Mouse (Mus musculus) lung, embryonic 14.5 days (tissue): ENCODE measurements around the gene Catsper3. TPM values are rescaled to one million over a fixed set of nuclear protein-coding genes. Genes with fewer than 3 reads are reported as not detected.

Source experiments
- ATAC-seq: fragments of 200-750 bp; cut with Nextera tagmentation; 2 replicates; pipeline ENCODE4 v1.8.0; 2017; ENCODE audit warnings: mild to moderate bottlenecking, moderate TSS enrichment, moderate library complexity; ENCODE audit not compliant: insufficient read depth
- DNase-seq: peaks from one replicate; pipeline ENCODE4 v3.0.0-alpha.2; 2015
- H3K27ac ChIP-seq: fragments of 300-500 bp; sonication (generic); 2 replicates; pipeline ENCODE4 v1.5.1; 2014; ENCODE audit warnings: low read depth, mild to moderate bottlenecking, moderate library complexity
- H3K27me3 ChIP-seq: fragments of 300-500 bp; sonication (generic); 2 replicates; pipeline ENCODE4 v1.6.1; 2014; ENCODE audit warnings: low read length, control low read depth; ENCODE audit not compliant: insufficient read depth
- H3K36me3 ChIP-seq: fragments of 300-500 bp; sonication (generic); 2 replicates; pipeline ENCODE4 v1.6.1; 2014; ENCODE audit warnings: control low read depth; ENCODE audit not compliant: insufficient read depth
- H3K4me1 ChIP-seq: fragments of 300-500 bp; sonication (generic); 2 replicates; pipeline ENCODE4 v1.6.1; 2014; ENCODE audit warnings: antibody characterized with exemption, control low read depth; ENCODE audit not compliant: insufficient read depth
- H3K4me2 ChIP-seq: fragments of 300-500 bp; sonication (generic); 2 replicates; pipeline ENCODE4 v1.6.1; 2014; ENCODE audit warnings: mild to moderate bottlenecking
- H3K4me3 ChIP-seq: fragments of 300-500 bp; sonication (generic); 2 replicates; pipeline ENCODE4 v1.5.1; 2014; ENCODE audit warnings: low read depth, low read length
- H3K9ac ChIP-seq: fragments of 300-500 bp; sonication (generic); 2 replicates; pipeline ENCODE4 v1.6.1; 2014
- H3K9me3 ChIP-seq: fragments of 300-500 bp; sonication (generic); 2 replicates; pipeline ENCODE4 v1.6.1; 2016; ENCODE audit warnings: low read depth, low read length, control low read depth
- CTCF ChIP-seq: IDR thresholded peaks from 2 replicates; pipeline ENCODE4 v1.5.1; 2016; ENCODE audit warnings: antibody characterized with exemption, low read depth
- WGBS: fragments of 180-500 bp; shearing (Covaris S2); extraction: QIAGEN DNeasy Blood & Tissue Kit; methylation state at CpG from one replicate; pipeline ENCODE4 v1.1.7; 2014; 5-methylcytosine and 5-hydroxymethylcytosine counted together
- polyA plus RNA-seq: library from polyadenylated mRNA; unstranded; fragments of >200 nt; fragmentation: Nextera tagmentation; extraction: Ambion mirVana; gene quantifications from 2 replicates; pipeline ENCODE4 v1.2.1, GENCODE M21; 2014

Gene Catsper3
- polyA plus RNA-seq, 1 experiment from 2014 or later: 0.18 TPM

- DNase-seq (no peak), ATAC-seq (peak; percentile 26; the same call in 1 of the 2 replicates)
- peak overlapping the region; percentile 46 for H3K9ac ChIP-seq
Observed at GRCm38 (mm10) chr13:55830833-55831721, 46.7 kb downstream of the Catsper3 start.

GRCm38 (mm10) chr13:55831722-55832160 is 47.4 kb downstream of the Catsper3 start:
- TF ChIP-seq CTCF: no peak
- DNase-seq (no peak), ATAC-seq (no peak)
- 4% methylated on average over 25 of the region's 25 CpGs for WGBS
- Histone ChIP-seq H3K9me3 (no peaks in the 10 kb centered on the region), H3K4me2 (peak overlapping the region; percentile 58), H3K27ac (no peak overlapping the region), H3K4me1 (no peaks in the 10 kb centered on the region), H3K36me3 (no peaks in the 10 kb centered on the region), H3K27me3 (peaks cover 94% of the 10 kb centered on the region), H3K9ac (no peak overlapping the region), H3K4me3 (peak overlapping the region; percentile 34)

More at GRCm38 (mm10) chr13:55830833-55831721, 46.7 kb downstream of the Catsper3 start:
- H3K4me3 ChIP-seq: peak overlapping the region; percentile 34
- WGBS: 1% methylated on average over 51 of the region's 82 CpGs
- H3K27me3 ChIP-seq: peaks cover 93% of the 10 kb centered on the region
- peak overlapping the region; percentile 58 for H3K4me2 ChIP-seq
- no peak overlapping the region for H3K27ac ChIP-seq
- no peak for TF ChIP-seq CTCF
- no peaks in the 10 kb centered on the region for H3K9me3 ChIP-seq
- no peaks in the 10 kb centered on the region for H3K36me3 ChIP-seq
- no peaks in the 10 kb centered on the region for H3K4me1 ChIP-seq

GRCm38 (mm10) chr13:55832602-55833001 is 48.2 kb downstream of the Catsper3 start:
- H3K9ac ChIP-seq: no peak overlapping the region
- peaks cover 98% of the 10 kb centered on the region for H3K27me3 ChIP-seq
- TF ChIP-seq CTCF: no peak
- no peaks in the 10 kb centered on the region for H3K9me3 ChIP-seq
- no peak overlapping the region for H3K4me2 ChIP-seq
- H3K4me1 ChIP-seq: no peaks in the 10 kb centered on the region
- WGBS: 36% methylated on average over 1 of the region's 1 CpGs
- no peaks in the 10 kb centered on the region for H3K36me3 ChIP-seq
- ATAC-seq (no peak), DNase-seq (no peak)
- H3K4me3 ChIP-seq: no peak overlapping the region
- no peak overlapping the region for H3K27ac ChIP-seq

- H3K4me3 ChIP-seq: no peak overlapping the region
- ATAC-seq: no peak
- no peaks in the 10 kb centered on the region for H3K36me3 ChIP-seq
- H3K9me3 ChIP-seq: no peaks in the 10 kb centered on the region
- DNase-seq: no peak
- no peak overlapping the region for H3K27ac ChIP-seq
- H3K9ac ChIP-seq: no peak overlapping the region
- TF ChIP-seq CTCF: no peak
- no peak overlapping the region for H3K4me2 ChIP-seq
- peaks cover 98% of the 10 kb centered on the region for H3K27me3 ChIP-seq
- no peaks in the 10 kb centered on the region for H3K4me1 ChIP-seq
- WGBS: 10% methylated on average over 7 of the region's 7 CpGs
Observed at GRCm38 (mm10) chr13:55833921-55834320, 49.6 kb downstream of the Catsper3 start.

GRCm38 (mm10) chr13:55834667-55835066 is 50.3 kb downstream of the Catsper3 start:
- no peaks in the 10 kb centered on the region for H3K4me1 ChIP-seq
- no peaks in the 10 kb centered on the region for H3K9me3 ChIP-seq
- no peak for TF ChIP-seq CTCF
- no peak for DNase-seq
- no peak overlapping the region for H3K27ac ChIP-seq
- no peak overlapping the region for H3K4me2 ChIP-seq
- 15% methylated on average over 5 of the region's 5 CpGs for WGBS
- ATAC-seq: no peak
- H3K9ac ChIP-seq: no peak overlapping the region
- no peak overlapping the region for H3K4me3 ChIP-seq
- peaks cover 99% of the 10 kb centered on the region for H3K27me3 ChIP-seq
- no peaks in the 10 kb centered on the region for H3K36me3 ChIP-seq

GRCm38 (mm10) chr13:55835548-55836097 is 51.3 kb downstream of the Catsper3 start:
- no peak for TF ChIP-seq CTCF
- Histone ChIP-seq H3K27me3 (peaks cover 99% of the 10 kb centered on the region), H3K27ac (no peak overlapping the region), H3K4me1 (no peaks in the 10 kb centered on the region), H3K9me3 (no peaks in the 10 kb centered on the region), H3K4me2 (peak overlapping the region; percentile 18; the same call in 1 of the 2 replicates), H3K36me3 (no peaks in the 10 kb centered on the region), H3K9ac (no peak overlapping the region), H3K4me3 (peak overlapping the region; percentile 19)
- no peak for DNase-seq
- no peak for ATAC-seq
- WGBS: under 1% methylated on average over 33 of the region's 33 CpGs

GRCm38 (mm10) chr13:55836142-55836625 is 51.8 kb downstream of the Catsper3 start, which contains the start of gene Pitx1:
Gene Pitx1, minus strand, starts transcription at chr13:55836192.
- 3% methylated on average over 36 of the region's 36 CpGs for WGBS

More at GRCm38 (mm10) chr13:55836142-55836625, 51.8 kb downstream of the Catsper3 start, which contains the start of gene Pitx1:
- ATAC-seq (no peak), DNase-seq (no peak)
- H3K36me3 ChIP-seq: no peaks in the 10 kb centered on the region
- H3K4me2 ChIP-seq: peak within 1 kb of the TSS; percentile 18; the same call in 1 of the 2 replicates
- H3K4me3 ChIP-seq: peak within 1 kb of the TSS; percentile 19
- peaks cover 99% of the 10 kb centered on the region for H3K27me3 ChIP-seq
- no peak within 1 kb of the TSS for H3K27ac ChIP-seq
- no peaks in the 10 kb centered on the region for H3K9me3 ChIP-seq
- H3K9ac ChIP-seq: no peak within 1 kb of the TSS; the same call in 1 of the 2 replicates
- no peak for TF ChIP-seq CTCF
- no peaks in the 10 kb centered on the region for H3K4me1 ChIP-seq
